13 mouse cellular contexts compared by ENCODE assay signal in the genomic region with DNA sequence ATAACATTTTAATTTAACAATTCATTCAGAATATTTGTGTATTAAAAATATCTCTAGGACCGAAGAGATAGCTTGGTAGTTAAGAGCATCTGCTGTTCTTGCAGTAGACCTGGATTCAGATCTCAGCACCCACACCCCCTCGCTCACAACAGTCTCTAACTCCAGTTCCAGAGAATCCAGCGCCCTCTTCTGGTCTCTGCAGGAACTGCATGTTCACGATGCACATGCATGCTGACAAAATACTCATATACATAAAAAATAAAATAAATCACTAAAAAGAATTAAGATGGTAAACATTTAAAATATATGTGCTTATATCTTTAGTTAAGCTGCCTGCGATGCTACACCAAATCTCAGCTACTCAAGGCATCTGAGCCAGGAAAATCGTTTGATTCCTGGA. TPM values are rescaled to one million over a fixed set of nuclear protein-coding genes. Genes with fewer than 3 reads are reported as not detected.
DNase-seq lines count a peak whose midpoint lies in the region; ATAC-seq and TF ChIP-seq lines count a peak whose summit lies in the region.
"Had no signal": no experiment of that assay in that cellular context is flagged by ENCODE, and none has a peak within 500 bp of the region (broad histone marks: within the 10 kb centered on the region; RNA-seq: fewer than 3 reads in every experiment).

No protein-coding gene starts in this region.

- 0 out of 2 replicates have a peak, but pooled peaks cover 2% of the 10 kb centered on the region for H3K79me2 ChIP-seq in liver, adult 2 months (ENCODE audit: control insufficient read depth, insufficient read depth, low read length)

- H3K4me3 ChIP-seq in liver, adult 2 months (ENCODE audit: insufficient read depth, low read depth, low read length): no peak overlapping the region
- no peak overlapping the region for H3K4me3 ChIP-seq in liver, embryonic 11.5 days (ENCODE audit: low read depth, low read length)
- no peak overlapping the region for H3K4me3 ChIP-seq in liver, embryonic 14.5 days (ENCODE audit: insufficient read depth in 1 of 2, low read depth in 2 of 2, low read length in 2 of 2)
- H3K4me3 ChIP-seq in hindbrain, embryonic 16.5 days (ENCODE audit: low read length): no peak overlapping the region

- no peak for TF ChIP-seq EP300 in liver, embryonic 14.5 days (IDR thresholded peaks at IDR 0.05; ENCODE audit: low read depth)

- no peak for ATAC-seq in CD4-positive, CD25-positive, alpha-beta regulatory T cell, adult 4 months
- ATAC-seq in liver, embryonic 11.5 days (replicated peaks; ENCODE audit: low FRiP score): no peak
- ATAC-seq in liver, embryonic 14.5 days (ENCODE audit: insufficient read depth): no peak
- ATAC-seq in hindbrain, embryonic 16.5 days: no peak
- ATAC-seq: midbrain, embryonic 16.5 days had no signal

- no peak overlapping the region for H3K9ac ChIP-seq in liver, adult 2 months (ENCODE audit: low read depth, low read length)
- no peak overlapping the region for H3K9ac ChIP-seq in liver, embryonic 11.5 days (ENCODE audit: low read depth, low read length)
- H3K9ac ChIP-seq in liver, embryonic 14.5 days (replicated peaks): no peak overlapping the region
- no peak overlapping the region for H3K9ac ChIP-seq in hindbrain, embryonic 16.5 days (ENCODE audit: low read depth, low read length)
- H3K9ac ChIP-seq: limb, embryonic 15.5 days had no signal

- TF ChIP-seq CTCF in liver, adult 2 months (IDR thresholded peaks at IDR 0.05; ENCODE audit: low read depth, low read length): peak; percentile 51; the same call in 1 of the 2 replicates
- peak; percentile 74 for TF ChIP-seq CTCF in liver, embryonic 14.5 days (IDR thresholded peaks at IDR 0.05; ENCODE audit: low read depth)

- 77% methylated on average over 6 of the region's 6 CpGs for WGBS in liver, adult 2 months
- 67% methylated on average over 6 of the region's 6 CpGs for WGBS in liver, embryonic 11.5 days
- 59% methylated on average over 6 of the region's 6 CpGs for WGBS in liver, embryonic 14.5 days (ENCODE audit: insufficient replicate concordance)
- WGBS in hindbrain, embryonic 16.5 days: 70% methylated on average over 6 of the region's 6 CpGs

- no peak overlapping the region for H3K4me2 ChIP-seq in liver, embryonic 11.5 days
- no peak overlapping the region for H3K4me2 ChIP-seq in liver, embryonic 14.5 days (ENCODE audit: low read depth)
- H3K4me2 ChIP-seq in hindbrain, embryonic 16.5 days (ENCODE audit: low read length): no peak overlapping the region

- TF ChIP-seq POLR2A in liver, adult 2 months (IDR thresholded peaks at IDR 0.05; ENCODE audit: extremely low read depth, insufficient read depth, low read length): no peak

- peaks cover 21% of the 10 kb centered on the region for H3K4me1 ChIP-seq in liver, adult 2 months (ENCODE audit: control insufficient read depth, insufficient read depth, low read length)
- H3K4me1 ChIP-seq in liver, embryonic 11.5 days (replicated peaks; ENCODE audit: control insufficient read depth, insufficient read depth, low read length): peaks cover 12% of the 10 kb centered on the region
- no peaks in the 10 kb centered on the region for H3K4me1 ChIP-seq in liver, embryonic 14.5 days (replicated peaks; ENCODE audit: control insufficient read depth in 2 of 2, insufficient read depth in 2 of 2, low read length in 1 of 2)
- H3K4me1 ChIP-seq in hindbrain, embryonic 16.5 days (ENCODE audit: control insufficient read depth, insufficient read depth, low read depth, low read length): peaks cover 21% of the 10 kb centered on the region

- intact Hi-C loops in left cerebral cortex, postnatal 14 days (cut with DNase I): no loop called here

- no peaks in the 10 kb centered on the region for H3K27me3 ChIP-seq in liver, adult 2 months (ENCODE audit: control insufficient read depth, insufficient read depth, low read length)
- H3K27me3 ChIP-seq in liver, embryonic 11.5 days (replicated peaks; ENCODE audit: control insufficient read depth, insufficient read depth, low read length): peaks cover 38% of the 10 kb centered on the region
- H3K27me3 ChIP-seq in liver, embryonic 14.5 days (ENCODE audit: control insufficient read depth, insufficient read depth, low read length): peaks cover 45% of the 10 kb centered on the region
- peaks cover 23% of the 10 kb centered on the region for H3K27me3 ChIP-seq in hindbrain, embryonic 16.5 days (replicated peaks; ENCODE audit: control insufficient read depth, insufficient read depth, low read length)

- no peaks in the 10 kb centered on the region for H3K9me3 ChIP-seq in liver, embryonic 11.5 days (ENCODE audit: control insufficient read depth, low read length)
- no peaks in the 10 kb centered on the region for H3K9me3 ChIP-seq in liver, embryonic 14.5 days (ENCODE audit: control insufficient read depth, low read length)
- no peaks in the 10 kb centered on the region for H3K9me3 ChIP-seq in hindbrain, embryonic 16.5 days (ENCODE audit: control insufficient read depth, low read length)
- H3K9me3 ChIP-seq: limb, embryonic 15.5 days had no signal

- no peak overlapping the region for H3K27ac ChIP-seq in liver, adult 2 months (replicated peaks; ENCODE audit: insufficient read depth, low read depth, low read length)
- no peak overlapping the region for H3K27ac ChIP-seq in liver, embryonic 11.5 days (ENCODE audit: low read depth, low read length)
- no peak overlapping the region for H3K27ac ChIP-seq in liver, embryonic 14.5 days
- H3K27ac ChIP-seq in hindbrain, embryonic 16.5 days (ENCODE audit: low read depth, low read length): no peak overlapping the region
- H3K27ac ChIP-seq: limb, embryonic 15.5 days had no signal

- H3K36me3 ChIP-seq in liver, adult 2 months (ENCODE audit: control insufficient read depth, insufficient read depth, low read length): no peaks in the 10 kb centered on the region
- no peaks in the 10 kb centered on the region for H3K36me3 ChIP-seq in liver, embryonic 11.5 days (ENCODE audit: control insufficient read depth, insufficient read depth, low read length)
- no peaks in the 10 kb centered on the region for H3K36me3 ChIP-seq in liver, embryonic 14.5 days (replicated peaks; ENCODE audit: control insufficient read depth, insufficient read depth, low read depth)
- no peaks in the 10 kb centered on the region for H3K36me3 ChIP-seq in hindbrain, embryonic 16.5 days (ENCODE audit: control insufficient read depth, insufficient read depth, low read length)
- H3K36me3 ChIP-seq: limb, embryonic 15.5 days had no signal

- peak; percentile 76 for DNase-seq in CD4-positive, CD25-positive, alpha-beta regulatory T cell, adult 2 months (ENCODE audit: low read depth, low spot score)
- DNase-seq in liver, adult 2 months (ENCODE audit: extremely low read depth, low read depth, low spot score): no peak
- no peak for DNase-seq in liver, embryonic 11.5 days (ENCODE audit: low spot score)
- peak; percentile 71 for DNase-seq in ES-CJ7 (ENCODE audit: low read depth, low spot score)
- DNase-seq in liver, embryonic 14.5 days (ENCODE audit: low read depth in 3 of 3, low spot score in 3 of 3): no peak
- no peak for DNase-seq in left cerebral cortex, postnatal 14 days (ENCODE audit: low spot score in 2 of 2)
- DNase-seq: adrenal gland, postnatal 10 days had no signal

RNA-seq across cellular contexts. Expression of a gene that starts 1.2 kb away (rescaled TPM):
- polyA plus RNA-seq in CD4-positive, CD25-positive, alpha-beta regulatory T cell, adult 4 months (2017; shearing (Covaris generic)): 10 to 100 TPM; 24.8 to 32.7 TPM
- total RNA-seq in liver, adult 2 months (2014; rRNA removed): 10.0 and 12.4 TPM in 2 replicates
- polyA plus RNA-seq in liver, adult 2 months (2012; rRNA removed): 30.6 and 48.3 TPM in 2 replicates
- 8.2 and 9.4 TPM in 2 replicates for polyA plus RNA-seq in liver, embryonic 11.5 days (2014; fragmentation: Nextera tagmentation; extraction: Ambion mirVana)
- 5.7 and 6.4 TPM in 2 replicates for polyA plus RNA-seq in liver, embryonic 14.5 days (2012; rRNA removed)
- 5.5 and 6.8 TPM in 2 replicates for polyA plus RNA-seq in liver, embryonic 14.5 days (2014; fragmentation: Nextera tagmentation; extraction: Ambion mirVana)
- total RNA-seq in left cerebral cortex, postnatal 14 days (2021): 1 to 10 TPM; 3.6 to 4.9 TPM
- polyA plus RNA-seq in hindbrain, embryonic 16.5 days (2015; fragmentation: Nextera tagmentation; extraction: Ambion mirVana): 2.2 and 3.3 TPM in 2 replicates

RNA-seq across cellular contexts. Expression of a gene that starts 17.5 kb away (rescaled TPM):
- polyA plus RNA-seq in CD4-positive, CD25-positive, alpha-beta regulatory T cell, adult 4 months (2017; shearing (Covaris generic)): under 1 TPM in 1 of 2 experiments, not detected in 1; 0.38 TPM
- 1.7 and 1.8 TPM in 2 replicates for total RNA-seq in liver, adult 2 months (2014; rRNA removed)
- polyA plus RNA-seq in liver, adult 2 months (2012; rRNA removed): 5.6 and 10.2 TPM in 2 replicates
- polyA plus RNA-seq in liver, embryonic 11.5 days (2014; fragmentation: Nextera tagmentation; extraction: Ambion mirVana): 9.2 and 9.5 TPM in 2 replicates
- 2.0 and 2.6 TPM in 2 replicates for polyA plus RNA-seq in liver, embryonic 14.5 days (2012; rRNA removed)
- 0.67 and 1.2 TPM in 2 replicates for polyA plus RNA-seq in liver, embryonic 14.5 days (2014; fragmentation: Nextera tagmentation; extraction: Ambion mirVana)
- total RNA-seq in left cerebral cortex, postnatal 14 days (2021): 1 to 10 TPM; 5.9 to 7.6 TPM
- 15.0 and 22.9 TPM in 2 replicates for polyA plus RNA-seq in hindbrain, embryonic 16.5 days (2015; fragmentation: Nextera tagmentation; extraction: Ambion mirVana)
- total RNA-seq: common myeloid progenitor, adult 5-6 weeks had no signal

RNA-seq across cellular contexts. Expression of a gene that starts 54.0 kb away (rescaled TPM):
- polyA plus RNA-seq in CD4-positive, CD25-positive, alpha-beta regulatory T cell, adult 4 months (2017; shearing (Covaris generic)): not detected
- not detected in 2 replicates for total RNA-seq in liver, adult 2 months (2014; rRNA removed)
- not detected in 2 replicates for polyA plus RNA-seq in liver, adult 2 months (2012; rRNA removed)
- polyA plus RNA-seq in liver, embryonic 11.5 days (2014; fragmentation: Nextera tagmentation; extraction: Ambion mirVana): 0.34 and 0.55 TPM in 2 replicates
- 0.11 TPM in 1 of 2 replicates, not detected in the other for polyA plus RNA-seq in liver, embryonic 14.5 days (2012; rRNA removed)
- not detected in 2 replicates for polyA plus RNA-seq in liver, embryonic 14.5 days (2014; fragmentation: Nextera tagmentation; extraction: Ambion mirVana)
- 1 to 10 TPM in 1 of 2 experiments, under 1 TPM in 1; 0.70 to 1.3 TPM for total RNA-seq in left cerebral cortex, postnatal 14 days (2021)
- polyA plus RNA-seq in hindbrain, embryonic 16.5 days (2015; fragmentation: Nextera tagmentation; extraction: Ambion mirVana): 0.56 TPM in 1 of 2 replicates, not detected in the other
- polyA plus RNA-seq: heart, postnatal 0 days; limb, embryonic 15.5 days had no signal

RNA-seq across cellular contexts. Expression of a gene that starts 57.7 kb away (rescaled TPM):
- polyA plus RNA-seq in CD4-positive, CD25-positive, alpha-beta regulatory T cell, adult 4 months (2017; shearing (Covaris generic)): 100 to 1,000 TPM; 325 to 332 TPM
- 86.8 and 90.5 TPM in 2 replicates for total RNA-seq in liver, adult 2 months (2014; rRNA removed)
- 167 and 181 TPM in 2 replicates for polyA plus RNA-seq in liver, adult 2 months (2012; rRNA removed)
- polyA plus RNA-seq in liver, embryonic 11.5 days (2014; fragmentation: Nextera tagmentation; extraction: Ambion mirVana): 223 and 247 TPM in 2 replicates
- polyA plus RNA-seq in liver, embryonic 14.5 days (2012; rRNA removed): 107 and 111 TPM in 2 replicates
- polyA plus RNA-seq in liver, embryonic 14.5 days (2014; fragmentation: Nextera tagmentation; extraction: Ambion mirVana): 137 and 139 TPM in 2 replicates
- total RNA-seq in left cerebral cortex, postnatal 14 days (2021): 100 to 1,000 TPM; 253 to 268 TPM
- polyA plus RNA-seq in hindbrain, embryonic 16.5 days (2015; fragmentation: Nextera tagmentation; extraction: Ambion mirVana): 341 and 394 TPM in 2 replicates

Comparison
In these comparisons a context has a peak if more than half of its experiments do, and no peak if none do; other contexts are left out.
1. DNase-seq: peak in CD4-positive, CD25-positive, alpha-beta regulatory T cell, adult 2 months (single experiment) and ES-CJ7 (single experiment); none in liver, adult 2 months (single experiment), liver, embryonic 11.5 days (single experiment), liver, embryonic 14.5 days (0 of 3) and left cerebral cortex, postnatal 14 days (0 of 2).